Mouse (Mus musculus) G1E-ER4 (cell line): ENCODE measurements around the gene Nrarp. TPM values are rescaled to one million over a fixed set of nuclear protein-coding genes. Genes with fewer than 3 reads are reported as not detected.

Experiments used
- GATA1 ChIP-seq: IDR thresholded peaks from one replicate; pipeline ENCODE4 v1.8.0; 2012; ENCODE audit warnings: low read length, inconsistent platforms
- polyA plus RNA-seq: library from polyadenylated mRNA; stranded (reverse); fragments of >175 nt; gene quantifications from 2 replicates; pipeline ENCODE4 v1.2.3, GENCODE M21; 2012

Gene Nrarp
- polyA plus RNA-seq, 1 experiment = not detected

- TF ChIP-seq GATA1 = no peak
Observed at GRCm38 (mm10) chr2:25203631-25204214, 23.2 kb downstream of the Nrarp start.

GRCm38 (mm10) chr2:25207593-25207992, 27.0 kb downstream of the Nrarp start:
- no peak for TF ChIP-seq GATA1

- no peak for TF ChIP-seq GATA1
Observed at GRCm38 (mm10) chr2:25210686-25211085, 30.1 kb downstream of the Nrarp start.

GRCm38 (mm10) chr2:25211121-25211670, 30.6 kb downstream of the Nrarp start, which contains the start of gene Nelfb:
TSS of gene Nelfb (minus strand) at chr2:25211489.
- no peak for TF ChIP-seq GATA1

- TF ChIP-seq GATA1 = no peak
Observed at GRCm38 (mm10) chr2:25213266-25213865, 32.8 kb downstream of the Nrarp start.

GRCm38 (mm10) chr2:25214444-25214843, 33.9 kb downstream of the Nrarp start, which contains the start of gene Stpg3:
TSS of gene Stpg3 (minus strand) at chr2:25214637.
- TF ChIP-seq GATA1 = no peak

- TF ChIP-seq GATA1 = no peak
Observed at GRCm38 (mm10) chr2:25217666-25218065, 37.1 kb downstream of the Nrarp start.

GRCm38 (mm10) chr2:25218445-25218844, 37.9 kb downstream of the Nrarp start, which contains the start of gene Fam166a:
TSS of gene Fam166a (plus strand) at chr2:25218745.
- TF ChIP-seq GATA1 = no peak

GRCm38 (mm10) chr2:25221331-25221772, 40.8 kb downstream of the Nrarp start:
- no peak for TF ChIP-seq GATA1

GRCm38 (mm10) chr2:25223681-25224491, 43.3 kb downstream of the Nrarp start:
- no peak for TF ChIP-seq GATA1

- no peak for TF ChIP-seq GATA1
Observed at GRCm38 (mm10) chr2:25224492-25224765, 43.9 kb downstream of the Nrarp start, which contains the start of gene Tubb4b. TSS of gene Tubb4b (minus strand) at chr2:25224702.

- TF ChIP-seq GATA1 = no peak
Observed at GRCm38 (mm10) chr2:25224766-25225752, 44.5 kb downstream of the Nrarp start.

- no peak for TF ChIP-seq GATA1
Observed at GRCm38 (mm10) chr2:25225811-25226379, 45.3 kb downstream of the Nrarp start.

GRCm38 (mm10) chr2:25226864-25227263, 46.3 kb downstream of the Nrarp start:
- no peak for TF ChIP-seq GATA1
